Mouse (Mus musculus) spleen, adult 10 weeks (tissue): ENCODE measurements around the gene Olfr969. TPM values are rescaled to one million over a fixed set of nuclear protein-coding genes. Genes with fewer than 3 reads are reported as not detected.

Source experiments
- polyA plus RNA-seq: library from polyadenylated mRNA; stranded (reverse); fragments of 350-450 nt; fragmentation: Illumina TruSeq; extraction: RNeasy Lipid Tissue Mini Kit (QIAGEN cat#74804); gene quantifications from one replicate; pipeline ENCODE4 v1.2.3, GENCODE M21; 2015; ENCODE audit warnings: low replicate concordance; ENCODE audit not compliant: insufficient read depth

The Olfr969 gene
- polyA plus RNA-seq, result not detected

GRCm38 (mm10) chr9:39790558-39790957, at the start of gene Olfr969:
Gene Olfr969, plus strand, starts transcription at chr9:39790945.

GRCm38 (mm10) chr9:39745949-39746348, 44.8 kb upstream of the Olfr969 start, which contains the start of gene Olfr967:
Gene Olfr967, plus strand, starts transcription at chr9:39746249.

GRCm38 (mm10) chr9:39783153-39783552, 7.6 kb upstream of the Olfr969 start, which contains the start of gene Olfr968:
Gene Olfr968, minus strand, starts transcription at chr9:39783253.

GRCm38 (mm10) chr9:39808560-39808959, 17.8 kb downstream of the Olfr969 start, which contains the start of gene Olfr970:
Gene Olfr970, plus strand, starts transcription at chr9:39808860.

GRCm38 (mm10) chr9:39836576-39836975, 45.8 kb downstream of the Olfr969 start, which contains the start of gene Olfr971:
Gene Olfr971, plus strand, starts transcription at chr9:39836876.

Other genes starting within 250 kb of the Olfr969 start
- gene Olfr958, start 236.9 kb upstream of the Olfr969 start, polyA plus RNA-seq, result not detected
- gene Olfr959, start 215.4 kb upstream of the Olfr969 start, polyA plus RNA-seq, result not detected
- gene AW551984, start 186.5 kb upstream of the Olfr969 start, polyA plus RNA-seq, result 0.11 TPM
- gene Olfr148, start 180.3 kb upstream of the Olfr969 start, polyA plus RNA-seq, result not detected
- not detected for gene Olfr960, start 169.6 kb upstream of the Olfr969 start, polyA plus RNA-seq
- not detected for gene Olfr961, start 145.9 kb upstream of the Olfr969 start, polyA plus RNA-seq
- not detected for gene Olfr963, start 123.7 kb upstream of the Olfr969 start, polyA plus RNA-seq
- not detected for gene Olfr149, start 83.8 kb upstream of the Olfr969 start, polyA plus RNA-seq
- gene Olfr965, start 79.6 kb upstream of the Olfr969 start, polyA plus RNA-seq, result not detected
- gene Olfr150, start 60.0 kb upstream of the Olfr969 start, polyA plus RNA-seq, result not detected
- not detected for gene Olfr967, start 44.7 kb upstream of the Olfr969 start, polyA plus RNA-seq
- gene Olfr968, start 7.7 kb upstream of the Olfr969 start, polyA plus RNA-seq, result not detected
- gene Olfr970, start 17.9 kb downstream of the Olfr969 start, polyA plus RNA-seq, result not detected
- gene Olfr971, start 45.9 kb downstream of the Olfr969 start, polyA plus RNA-seq, result not detected
- not detected for gene Olfr972, start 75.5 kb downstream of the Olfr969 start, polyA plus RNA-seq
- gene Olfr229, start 116.4 kb downstream of the Olfr969 start, polyA plus RNA-seq, result not detected
- not detected for gene Olfr974, start 146.6 kb downstream of the Olfr969 start, polyA plus RNA-seq
- gene Olfr975, start 161.1 kb downstream of the Olfr969 start, polyA plus RNA-seq, result not detected
- not detected for gene Olfr976, start 170.2 kb downstream of the Olfr969 start, polyA plus RNA-seq
- not detected for gene Olfr978, start 201.2 kb downstream of the Olfr969 start, polyA plus RNA-seq
- gene Olfr979, start 212.5 kb downstream of the Olfr969 start, polyA plus RNA-seq, result not detected
- gene Olfr980, start 218.6 kb downstream of the Olfr969 start, polyA plus RNA-seq, result not detected
- gene Olfr981, start 230.5 kb downstream of the Olfr969 start, polyA plus RNA-seq, result not detected